9 mouse cellular contexts compared by ENCODE assay signal in genomic region chr7:144081448-144081847, GRCm38 (mm10).
DNase-seq lines count a peak whose midpoint lies in the region; ATAC-seq and TF ChIP-seq lines count a peak whose summit lies in the region.
"Had no signal": no experiment of that assay in that cellular context is flagged by ENCODE, and none has a peak within 500 bp of the region (broad histone marks: within the 10 kb centered on the region; RNA-seq: fewer than 3 reads in every experiment).

No protein-coding gene starts in this region.

- ATAC-seq in liver, embryonic 11.5 days (replicated peaks; ENCODE audit: low FRiP score), result no peak
- peak; percentile 35; the same call in 1 of the 2 replicates for ATAC-seq in hindbrain, embryonic 12.5 days (ENCODE audit: low FRiP score)
- ATAC-seq in neural tube, embryonic 14.5 days (ENCODE audit: low read depth), result peak; percentile 31; the same call in 1 of the 2 replicates
- no peak for ATAC-seq in activated CD4-positive, CD25-positive, alpha-beta regulatory T cell, adult 4 months

- H3K4me3 ChIP-seq in liver, adult 2 months (ENCODE audit: insufficient read depth, low read depth, low read length), result no peak overlapping the region
- no peak overlapping the region for H3K4me3 ChIP-seq in liver, embryonic 11.5 days (ENCODE audit: low read depth, low read length)
- H3K4me3 ChIP-seq in bone marrow, adult 2 months (replicated peaks; ENCODE audit: control insufficient read depth, low read depth, low read length), result no peak overlapping the region
- H3K4me3 ChIP-seq in hindbrain, embryonic 12.5 days, result no peak overlapping the region
- H3K4me3 ChIP-seq in neural tube, embryonic 14.5 days (ENCODE audit: low read depth, low read length), result no peak overlapping the region
- H3K4me3 ChIP-seq: limb, embryonic 13.5 days had no signal

- no peaks in the 10 kb centered on the region for H3K79me2 ChIP-seq in liver, adult 2 months (ENCODE audit: control insufficient read depth, insufficient read depth, low read length)

- intact Hi-C loops in left cerebral cortex, postnatal 10 days (cut with DNase I), result loop anchor here (5.0 kb wide), 2 partner anchors 96 to 346 kb away; no protein-coding TSS in a partner anchor

- no peak overlapping the region for H3K4me2 ChIP-seq in liver, embryonic 11.5 days
- no peak overlapping the region for H3K4me2 ChIP-seq in hindbrain, embryonic 12.5 days (replicated peaks)
- H3K4me2 ChIP-seq in neural tube, embryonic 14.5 days (ENCODE audit: low read depth, low read length), result no peak overlapping the region
- H3K4me2 ChIP-seq: limb, embryonic 13.5 days had no signal

- 89% methylated on average over 1 of the region's 1 CpGs for WGBS in liver, adult 2 months
- WGBS in liver, embryonic 11.5 days, result 89% methylated on average over 1 of the region's 1 CpGs
- 64% methylated on average over 1 of the region's 1 CpGs for WGBS in bone marrow, adult 2 months
- WGBS in hindbrain, embryonic 12.5 days, result 89% methylated on average over 1 of the region's 1 CpGs
- WGBS in neural tube, embryonic 14.5 days, result 94% methylated on average over 1 of the region's 1 CpGs

- H3K9ac ChIP-seq in liver, adult 2 months (ENCODE audit: low read depth, low read length), result no peak overlapping the region
- H3K9ac ChIP-seq in liver, embryonic 11.5 days (ENCODE audit: low read depth, low read length), result no peak overlapping the region
- no peak overlapping the region for H3K9ac ChIP-seq in hindbrain, embryonic 12.5 days
- no peak overlapping the region for H3K9ac ChIP-seq in neural tube, embryonic 14.5 days (replicated peaks; ENCODE audit: low read depth, low read length)
- H3K9ac ChIP-seq: limb, embryonic 13.5 days had no signal

- peak; percentile 12 for DNase-seq in liver, adult 2 months (ENCODE audit: extremely low read depth, low read depth, low spot score)
- DNase-seq in liver, embryonic 11.5 days (ENCODE audit: low spot score), result no peak
- DNase-seq in left cerebral cortex, postnatal 10 days (ENCODE audit: extremely low spot score in 1 of 2, low spot score in 2 of 2), result peak; percentile 58 to 69
- DNase-seq in urinary bladder, postnatal 10 days (ENCODE audit: low spot score), result no peak

- no peaks in the 10 kb centered on the region for H3K27me3 ChIP-seq in liver, adult 2 months (ENCODE audit: control insufficient read depth, insufficient read depth, low read length)
- H3K27me3 ChIP-seq in liver, embryonic 11.5 days (replicated peaks; ENCODE audit: control insufficient read depth, insufficient read depth, low read length), result no peaks in the 10 kb centered on the region
- H3K27me3 ChIP-seq in hindbrain, embryonic 12.5 days, result no peaks in the 10 kb centered on the region
- no peaks in the 10 kb centered on the region for H3K27me3 ChIP-seq in neural tube, embryonic 14.5 days (ENCODE audit: control insufficient read depth, insufficient read depth, low read length)
- H3K27me3 ChIP-seq: limb, embryonic 13.5 days had no signal

- no peak overlapping the region for H3K27ac ChIP-seq in liver, adult 2 months (replicated peaks; ENCODE audit: insufficient read depth, low read depth, low read length)
- H3K27ac ChIP-seq in liver, embryonic 11.5 days (ENCODE audit: low read depth, low read length), result no peak overlapping the region
- no peak overlapping the region for H3K27ac ChIP-seq in bone marrow, adult 2 months (ENCODE audit: control insufficient read depth, insufficient read depth, low read depth, low read length, poor library complexity)
- H3K27ac ChIP-seq in hindbrain, embryonic 12.5 days, result no peak overlapping the region
- H3K27ac ChIP-seq in neural tube, embryonic 14.5 days (ENCODE audit: low read depth, low read length), result no peak overlapping the region
- H3K27ac ChIP-seq: limb, embryonic 13.5 days had no signal

- H3K36me3 ChIP-seq in liver, adult 2 months (ENCODE audit: control insufficient read depth, insufficient read depth, low read length), result no peaks in the 10 kb centered on the region; the same call in 1 of the 2 replicates
- no peaks in the 10 kb centered on the region for H3K36me3 ChIP-seq in liver, embryonic 11.5 days (ENCODE audit: control insufficient read depth, insufficient read depth, low read length)
- H3K36me3 ChIP-seq in hindbrain, embryonic 12.5 days, result no peaks in the 10 kb centered on the region
- H3K36me3 ChIP-seq in neural tube, embryonic 14.5 days (ENCODE audit: control insufficient read depth, insufficient read depth, low read length), result no peaks in the 10 kb centered on the region
- H3K36me3 ChIP-seq: limb, embryonic 13.5 days had no signal

- TF ChIP-seq POLR2A in liver, adult 2 months (IDR thresholded peaks at IDR 0.05; ENCODE audit: extremely low read depth, insufficient read depth, low read length), result no peak
- TF ChIP-seq POLR2A in bone marrow, adult 2 months (IDR thresholded peaks at IDR 0.05; ENCODE audit: borderline replicate concordance, control insufficient read depth, low read depth, low read length), result no peak

- no peaks in the 10 kb centered on the region for H3K9me3 ChIP-seq in liver, embryonic 11.5 days (ENCODE audit: control insufficient read depth, low read length)
- no peaks in the 10 kb centered on the region for H3K9me3 ChIP-seq in hindbrain, embryonic 12.5 days (replicated peaks)
- H3K9me3 ChIP-seq in neural tube, embryonic 14.5 days (ENCODE audit: control insufficient read depth, low read length), result no peaks in the 10 kb centered on the region
- H3K9me3 ChIP-seq: limb, embryonic 13.5 days had no signal

- no peaks in the 10 kb centered on the region for H3K4me1 ChIP-seq in liver, adult 2 months (ENCODE audit: control insufficient read depth, insufficient read depth, low read length)
- 0 out of 2 replicates have a peak, but pooled peaks cover 2% of the 10 kb centered on the region for H3K4me1 ChIP-seq in liver, embryonic 11.5 days (replicated peaks; ENCODE audit: control insufficient read depth, insufficient read depth, low read length)
- no peaks in the 10 kb centered on the region for H3K4me1 ChIP-seq in bone marrow, adult 2 months (ENCODE audit: control insufficient read depth, insufficient read depth, low read length)
- H3K4me1 ChIP-seq in hindbrain, embryonic 12.5 days, result no peaks in the 10 kb centered on the region
- H3K4me1 ChIP-seq in neural tube, embryonic 14.5 days (ENCODE audit: control insufficient read depth, insufficient read depth, low read length), result no peaks in the 10 kb centered on the region
- H3K4me1 ChIP-seq: limb, embryonic 13.5 days had no signal

- peak; percentile 51 for TF ChIP-seq CTCF in liver, adult 2 months (IDR thresholded peaks at IDR 0.05; ENCODE audit: low read depth, low read length)
- TF ChIP-seq CTCF in bone marrow, adult 2 months (IDR thresholded peaks at IDR 0.05; ENCODE audit: control insufficient read depth, insufficient read depth, low read length), result 0 out of 2 replicates have a peak, but pooled peaks have one; percentile 2

Comparison
In these comparisons a context has a peak if more than half of its experiments do, and no peak if none do; other contexts are left out.
1. DNase-seq: peak in liver, adult 2 months (single experiment) and left cerebral cortex, postnatal 10 days (2 of 2); none in liver, embryonic 11.5 days (single experiment) and urinary bladder, postnatal 10 days (single experiment).
2. ATAC-seq: peak in hindbrain, embryonic 12.5 days (single experiment) and neural tube, embryonic 14.5 days (single experiment); none in liver, embryonic 11.5 days (single experiment) and activated CD4-positive, CD25-positive, alpha-beta regulatory T cell, adult 4 months (single experiment).